Mouse (Mus musculus): Measurements from ENCODE around the gene 4930438A08Rik. TPM values are rescaled to one million over a fixed set of nuclear protein-coding genes. Genes with fewer than 3 reads are reported as not detected.

4930438A08Rik gene
- polyA plus RNA-seq, 1 experiment, result not detected

GRCm38 (mm10) chr11:58263516-58263915 is 11.1 kb upstream of the 4930438A08Rik start:
- Histone ChIP-seq H3K27ac (ENCODE audit: insufficient read depth, low read depth, low read length) (no peak overlapping the region), H3K4me3 (ENCODE audit: insufficient read depth, low read depth, low read length) (no peak overlapping the region), H3K4me1 (ENCODE audit: control insufficient read depth, insufficient read depth, low read length) (no peaks in the 10 kb centered on the region)
- TF ChIP-seq CTCF (IDR thresholded peaks at IDR 0.05; ENCODE audit: insufficient read depth, low read depth, low read length) (no peak), POLR2A (IDR thresholded peaks at IDR 0.05; ENCODE audit: insufficient read depth, low read depth, low read length) (no peak)
- 88% methylated on average over 2 of the region's 2 CpGs for WGBS

- Histone ChIP-seq H3K4me3 (ENCODE audit: insufficient read depth, low read depth, low read length) (no peak overlapping the region), H3K27ac (ENCODE audit: insufficient read depth, low read depth, low read length) (no peak overlapping the region), H3K4me1 (ENCODE audit: control insufficient read depth, insufficient read depth, low read length) (no peaks in the 10 kb centered on the region)
- WGBS, result 85% methylated on average over 9 of the region's 9 CpGs
- TF ChIP-seq CTCF (IDR thresholded peaks at IDR 0.05; ENCODE audit: insufficient read depth, low read depth, low read length), result no peak
- no peak for TF ChIP-seq POLR2A (IDR thresholded peaks at IDR 0.05; ENCODE audit: insufficient read depth, low read depth, low read length)
Observed at GRCm38 (mm10) chr11:58264546-58264945, 10.1 kb upstream of the 4930438A08Rik start.

- WGBS, result 92% methylated on average over 3 of the region's 3 CpGs
- no peak for TF ChIP-seq CTCF (IDR thresholded peaks at IDR 0.05; ENCODE audit: insufficient read depth, low read depth, low read length)
- TF ChIP-seq POLR2A (IDR thresholded peaks at IDR 0.05; ENCODE audit: insufficient read depth, low read depth, low read length), result no peak
- no peaks in the 10 kb centered on the region for H3K4me1 ChIP-seq (ENCODE audit: control insufficient read depth, insufficient read depth, low read length)
- H3K27ac ChIP-seq (ENCODE audit: insufficient read depth, low read depth, low read length), result no peak overlapping the region
- no peak overlapping the region for H3K4me3 ChIP-seq (ENCODE audit: insufficient read depth, low read depth, low read length)
Observed at GRCm38 (mm10) chr11:58268285-58268684, 6.3 kb upstream of the 4930438A08Rik start.

GRCm38 (mm10) chr11:58275756-58276155 is 1.2 kb downstream of the 4930438A08Rik start:
- TF ChIP-seq POLR2A (IDR thresholded peaks at IDR 0.05; ENCODE audit: insufficient read depth, low read depth, low read length) (no peak), CTCF (IDR thresholded peaks at IDR 0.05; ENCODE audit: insufficient read depth, low read depth, low read length) (no peak)
- WGBS, result 84% methylated on average over 4 of the region's 4 CpGs
- Histone ChIP-seq H3K4me3 (ENCODE audit: insufficient read depth, low read depth, low read length) (no peak overlapping the region), H3K27ac (ENCODE audit: insufficient read depth, low read depth, low read length) (no peak overlapping the region), H3K4me1 (ENCODE audit: control insufficient read depth, insufficient read depth, low read length) (no peaks in the 10 kb centered on the region)

GRCm38 (mm10) chr11:58281970-58282496 is 7.4 kb downstream of the 4930438A08Rik start:
- Histone ChIP-seq H3K27ac (ENCODE audit: insufficient read depth, low read depth, low read length) (no peak overlapping the region), H3K4me1 (ENCODE audit: control insufficient read depth, insufficient read depth, low read length) (no peaks in the 10 kb centered on the region), H3K4me3 (ENCODE audit: insufficient read depth, low read depth, low read length) (no peak overlapping the region)
- TF ChIP-seq CTCF (IDR thresholded peaks at IDR 0.05; ENCODE audit: insufficient read depth, low read depth, low read length), result no peak
- TF ChIP-seq POLR2A (IDR thresholded peaks at IDR 0.05; ENCODE audit: insufficient read depth, low read depth, low read length), result no peak
- WGBS, result 84% methylated on average over 13 of the region's 13 CpGs

GRCm38 (mm10) chr11:58282518-58282917 is 7.9 kb downstream of the 4930438A08Rik start:
- TF ChIP-seq POLR2A (IDR thresholded peaks at IDR 0.05; ENCODE audit: insufficient read depth, low read depth, low read length), result no peak
- TF ChIP-seq CTCF (IDR thresholded peaks at IDR 0.05; ENCODE audit: insufficient read depth, low read depth, low read length), result no peak
- no peak overlapping the region for H3K4me3 ChIP-seq (ENCODE audit: insufficient read depth, low read depth, low read length)
- WGBS, result 89% methylated on average over 5 of the region's 5 CpGs
- no peaks in the 10 kb centered on the region for H3K4me1 ChIP-seq (ENCODE audit: control insufficient read depth, insufficient read depth, low read length)
- H3K27ac ChIP-seq (ENCODE audit: insufficient read depth, low read depth, low read length), result no peak overlapping the region

GRCm38 (mm10) chr11:58289992-58290682 is 15.5 kb downstream of the 4930438A08Rik start:
- TF ChIP-seq POLR2A (IDR thresholded peaks at IDR 0.05; ENCODE audit: insufficient read depth, low read depth, low read length) (no peak), CTCF (IDR thresholded peaks at IDR 0.05; ENCODE audit: insufficient read depth, low read depth, low read length) (no peak)
- Histone ChIP-seq H3K4me1 (ENCODE audit: control insufficient read depth, insufficient read depth, low read length) (no peaks in the 10 kb centered on the region), H3K27ac (ENCODE audit: insufficient read depth, low read depth, low read length) (no peak overlapping the region), H3K4me3 (ENCODE audit: insufficient read depth, low read depth, low read length) (no peak overlapping the region)
- WGBS, result 78% methylated on average over 9 of the region's 9 CpGs

- Histone ChIP-seq H3K4me3 (ENCODE audit: insufficient read depth, low read depth, low read length) (no peak overlapping the region), H3K4me1 (ENCODE audit: control insufficient read depth, insufficient read depth, low read length) (no peaks in the 10 kb centered on the region), H3K27ac (ENCODE audit: insufficient read depth, low read depth, low read length) (no peak overlapping the region)
- 86% methylated on average over 4 of the region's 4 CpGs for WGBS
- TF ChIP-seq POLR2A (IDR thresholded peaks at IDR 0.05; ENCODE audit: insufficient read depth, low read depth, low read length), result no peak
- TF ChIP-seq CTCF (IDR thresholded peaks at IDR 0.05; ENCODE audit: insufficient read depth, low read depth, low read length), result no peak
Observed at GRCm38 (mm10) chr11:58290812-58291211, 16.2 kb downstream of the 4930438A08Rik start.

GRCm38 (mm10) chr11:58292791-58293190 is 18.2 kb downstream of the 4930438A08Rik start:
- Histone ChIP-seq H3K4me3 (ENCODE audit: insufficient read depth, low read depth, low read length) (no peak overlapping the region), H3K27ac (ENCODE audit: insufficient read depth, low read depth, low read length) (no peak overlapping the region), H3K4me1 (ENCODE audit: control insufficient read depth, insufficient read depth, low read length) (no peaks in the 10 kb centered on the region)
- TF ChIP-seq CTCF (IDR thresholded peaks at IDR 0.05; ENCODE audit: insufficient read depth, low read depth, low read length) (no peak), POLR2A (IDR thresholded peaks at IDR 0.05; ENCODE audit: insufficient read depth, low read depth, low read length) (no peak)
- WGBS, result 59% methylated on average over 4 of the region's 4 CpGs

All from olfactory bulb, adult 2 months (tissue).